Mouse (Mus musculus): ENCODE results near the gene Rps6ka2.
A peak's percentile ranks its signal among the peaks of the same experiment; 100 is the strongest.
"Not testable (repeated sequence)": the region's sequence is repeated elsewhere in the genome, so short reads cannot be mapped to it uniquely, and the experiment has no call there.

Gene Rps6ka2

DNA sequence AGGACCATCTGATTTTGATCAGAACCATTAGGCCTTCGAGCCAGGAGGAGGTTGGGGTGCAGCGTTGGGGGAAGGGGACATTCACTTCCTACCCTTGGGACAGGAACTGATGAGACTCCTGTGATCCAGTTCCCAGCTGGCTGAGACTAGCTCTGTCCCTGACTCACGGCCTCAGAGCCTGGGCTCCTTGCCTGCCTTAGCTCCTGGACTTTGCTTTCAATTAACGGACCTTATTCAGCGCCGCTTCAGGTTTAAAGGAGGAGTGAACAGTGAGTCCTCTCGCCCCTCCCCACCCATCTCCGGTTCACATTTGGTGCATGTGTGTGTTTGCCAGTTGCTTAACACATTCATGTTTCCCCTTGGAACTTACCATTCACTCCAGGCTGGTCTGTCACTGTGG is 100.6 kb downstream of the Rps6ka2 start:
- DNase-seq (ENCODE audit: low spot score in 2 of 2): no peak

DNA sequence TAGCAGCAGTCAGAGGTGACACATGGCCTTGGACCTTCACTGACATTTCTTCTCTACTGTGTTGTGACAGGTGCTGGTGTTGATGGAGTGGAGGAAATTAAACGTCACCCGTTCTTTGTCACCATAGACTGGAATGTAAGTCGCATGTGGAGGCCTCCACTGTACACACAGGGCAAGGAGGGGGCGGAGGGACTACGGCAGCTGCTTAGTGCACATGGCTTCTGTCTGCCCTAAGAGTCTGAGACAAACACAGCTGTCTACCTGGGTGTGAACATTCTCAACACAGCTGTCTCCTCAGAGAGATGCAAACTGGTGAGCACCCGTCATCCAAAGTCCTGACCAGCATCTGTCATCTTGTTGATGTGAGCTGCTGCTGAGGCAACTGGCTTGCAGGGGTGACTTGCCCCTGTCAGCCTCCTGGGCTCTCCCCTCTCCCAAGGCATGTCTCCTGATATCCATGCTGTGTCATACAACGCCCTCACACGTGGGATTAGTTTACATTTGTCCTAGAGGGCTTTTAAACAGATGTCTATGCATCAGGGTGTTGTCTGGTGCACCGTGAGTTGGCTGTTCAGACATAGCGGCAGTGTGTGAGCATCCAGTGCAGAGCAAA is 101.7 kb downstream of the Rps6ka2 start:
- DNase-seq (ENCODE audit: low spot score in 2 of 2): no peak

DNA sequence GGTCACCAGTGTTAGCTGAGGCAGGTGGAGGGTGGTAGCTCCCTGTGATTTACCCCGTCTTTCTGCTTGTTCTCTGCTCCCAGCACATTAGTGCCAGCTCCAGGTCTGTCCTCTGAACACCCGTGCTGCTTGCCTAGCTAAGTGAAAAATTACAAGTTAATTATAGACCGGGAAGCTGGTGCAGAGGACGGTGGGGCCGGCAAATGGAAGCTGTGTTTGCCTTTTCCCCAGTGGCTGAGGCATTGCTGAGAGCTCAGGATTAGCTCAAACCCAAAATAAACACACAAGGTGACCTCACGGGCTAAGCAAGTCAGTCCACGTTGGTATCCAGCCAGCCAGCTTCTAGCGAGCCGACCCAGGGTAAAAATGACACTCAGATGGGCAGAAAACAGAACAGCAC is 103.1 kb downstream of the Rps6ka2 start:
- no peak for DNase-seq (ENCODE audit: low spot score in 2 of 2)

DNA sequence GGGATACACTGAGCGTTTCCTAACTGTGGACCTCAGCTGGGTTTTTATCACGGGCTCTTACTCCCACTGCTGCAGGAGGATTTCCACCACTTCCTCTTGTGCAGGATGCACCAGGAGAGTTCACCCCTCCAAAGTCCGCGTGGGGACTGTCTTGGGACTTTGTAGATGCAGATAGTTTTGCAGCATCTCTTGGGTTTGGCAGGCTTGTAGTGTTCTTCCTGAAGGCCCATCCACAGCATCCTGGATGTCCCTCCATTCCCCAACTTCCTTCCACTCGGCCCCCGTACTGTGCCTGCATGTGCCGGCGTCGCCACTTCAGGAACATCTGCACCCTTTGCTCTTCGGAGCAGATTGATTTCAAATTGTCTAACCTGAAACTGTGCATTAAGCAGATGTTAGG is 103.9 kb downstream of the Rps6ka2 start:
- DNase-seq (ENCODE audit: low spot score in 2 of 2): no peak

DNA sequence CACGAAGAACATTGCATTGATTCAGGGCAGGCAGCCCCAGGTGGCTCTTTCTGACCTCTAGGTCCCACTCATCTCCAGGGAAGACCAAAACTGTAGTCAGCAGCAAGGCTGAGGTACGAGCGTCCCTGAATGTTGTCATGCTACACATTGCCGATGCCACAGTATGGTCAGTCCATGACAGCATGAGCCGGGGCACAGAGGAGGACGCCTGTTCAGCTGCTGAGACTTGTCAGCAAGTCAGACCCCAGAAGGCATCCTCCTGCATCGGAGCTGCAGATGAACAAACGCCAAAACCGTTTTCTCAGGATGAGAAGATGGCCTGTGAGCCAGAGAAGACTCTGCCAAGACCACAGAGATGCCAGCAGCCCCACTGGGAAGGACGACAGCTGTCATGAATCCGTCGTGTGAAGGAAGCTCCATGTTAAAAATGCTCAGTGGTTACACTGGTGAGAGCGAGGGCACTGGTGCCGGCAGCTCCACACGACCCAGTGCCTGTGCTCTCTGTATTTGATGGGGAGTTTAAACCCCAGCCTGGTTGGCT is 108.9 kb downstream of the Rps6ka2 start:
- no peak for DNase-seq (ENCODE audit: low spot score in 2 of 2)

DNA sequence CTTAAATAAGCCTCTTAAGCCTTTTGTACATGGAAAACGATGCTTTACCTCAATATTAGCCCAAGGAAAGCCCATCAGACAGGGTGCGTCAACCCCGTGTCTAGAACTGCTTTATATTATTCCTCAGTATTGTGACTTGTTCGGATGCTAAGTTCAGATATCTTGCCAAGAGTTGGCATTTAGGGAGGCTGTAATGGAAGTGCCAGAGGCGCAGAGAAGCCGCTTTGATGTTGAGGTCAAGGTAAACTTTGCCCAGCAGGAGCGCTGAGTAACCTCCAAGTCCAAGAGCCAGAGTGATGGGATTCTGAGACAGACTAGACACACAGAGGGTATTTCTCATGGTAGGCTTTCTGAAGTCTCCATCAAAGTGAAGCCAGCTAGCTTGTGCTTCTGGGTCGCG is 109.3 kb downstream of the Rps6ka2 start:
- no peak for DNase-seq (ENCODE audit: low spot score in 2 of 2)

DNA sequence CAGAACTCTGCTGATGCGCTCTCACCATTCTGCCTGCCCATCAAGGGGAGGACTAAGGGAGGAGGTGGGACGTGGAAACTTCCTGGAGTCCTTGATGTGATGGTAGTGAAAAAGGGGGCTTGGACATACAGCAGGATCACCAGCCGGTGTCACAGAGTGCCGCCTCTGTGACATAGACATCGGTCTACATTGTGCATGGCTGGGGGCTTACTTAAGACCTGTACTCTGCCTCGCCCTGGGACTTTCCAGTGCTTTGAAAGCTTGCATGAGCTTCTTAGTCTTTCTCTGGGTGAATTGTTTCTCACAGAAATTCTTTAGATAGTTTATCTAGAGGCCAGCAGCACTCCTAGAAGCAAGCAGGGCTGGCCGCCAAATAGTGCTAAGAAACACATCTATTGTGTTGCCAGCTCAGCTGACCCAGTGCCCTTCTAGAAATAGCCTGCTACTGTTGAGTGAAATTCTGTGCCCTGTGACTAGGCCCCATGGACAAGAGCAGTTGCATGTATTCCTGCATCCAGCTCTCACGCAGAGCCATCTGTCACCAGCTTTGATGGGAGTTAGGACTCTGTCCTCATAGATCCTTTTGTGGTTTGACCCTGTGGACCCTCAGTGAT is 114.5 kb downstream of the Rps6ka2 start:
- DNase-seq (ENCODE audit: low spot score in 2 of 2): no peak

DNA sequence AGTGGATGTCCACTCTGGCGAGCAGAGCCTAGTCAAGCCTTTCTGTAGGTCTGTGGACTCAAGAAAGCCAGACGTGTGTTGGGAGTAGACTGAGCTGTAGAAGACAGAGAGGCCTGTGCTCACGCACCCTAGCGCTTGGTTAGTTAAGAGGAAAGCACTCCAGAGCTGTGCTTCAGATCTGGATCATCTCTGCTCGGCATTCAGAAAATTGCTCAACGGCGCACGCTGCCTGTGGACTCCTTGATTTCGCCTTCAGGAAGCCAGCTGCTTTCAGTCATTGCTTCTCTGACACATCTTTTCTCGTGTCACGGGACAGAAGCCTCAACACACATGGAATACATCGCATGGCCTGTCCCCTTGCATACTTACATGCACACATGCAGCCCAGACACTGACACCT is 115.4 kb downstream of the Rps6ka2 start:
- DNase-seq (ENCODE audit: low spot score in 2 of 2): no peak

DNA sequence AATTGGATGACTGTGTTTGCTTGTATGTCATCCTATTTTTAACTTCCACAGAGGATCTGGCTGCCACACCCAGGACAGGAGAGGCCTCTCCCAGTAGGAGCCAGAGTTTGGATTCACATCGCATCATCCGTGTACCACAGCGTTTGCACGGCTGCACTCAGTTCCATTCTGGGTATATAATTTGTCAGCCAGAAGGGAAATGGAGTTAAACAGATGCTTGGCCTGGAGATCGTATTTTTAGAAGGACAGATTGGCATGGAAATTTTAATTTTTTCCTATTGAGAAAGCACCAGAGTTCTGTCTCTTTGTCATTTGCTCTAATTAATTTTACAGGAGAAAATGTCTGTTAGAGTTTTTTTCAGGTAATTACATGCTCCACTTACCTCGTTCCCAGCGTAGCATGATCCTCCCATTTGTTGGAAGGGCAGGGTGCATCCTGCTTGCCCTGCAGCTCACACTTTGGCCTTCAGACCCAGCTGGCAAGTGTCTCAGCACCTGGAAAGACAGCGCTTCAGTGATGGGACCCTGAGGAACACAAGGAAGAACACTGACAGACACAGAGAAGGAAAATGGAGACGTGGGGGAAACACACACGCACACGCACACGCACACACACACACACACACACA is 116.6 kb downstream of the Rps6ka2 start:
- DNase-seq (ENCODE audit: low spot score in 2 of 2): no peak

DNA sequence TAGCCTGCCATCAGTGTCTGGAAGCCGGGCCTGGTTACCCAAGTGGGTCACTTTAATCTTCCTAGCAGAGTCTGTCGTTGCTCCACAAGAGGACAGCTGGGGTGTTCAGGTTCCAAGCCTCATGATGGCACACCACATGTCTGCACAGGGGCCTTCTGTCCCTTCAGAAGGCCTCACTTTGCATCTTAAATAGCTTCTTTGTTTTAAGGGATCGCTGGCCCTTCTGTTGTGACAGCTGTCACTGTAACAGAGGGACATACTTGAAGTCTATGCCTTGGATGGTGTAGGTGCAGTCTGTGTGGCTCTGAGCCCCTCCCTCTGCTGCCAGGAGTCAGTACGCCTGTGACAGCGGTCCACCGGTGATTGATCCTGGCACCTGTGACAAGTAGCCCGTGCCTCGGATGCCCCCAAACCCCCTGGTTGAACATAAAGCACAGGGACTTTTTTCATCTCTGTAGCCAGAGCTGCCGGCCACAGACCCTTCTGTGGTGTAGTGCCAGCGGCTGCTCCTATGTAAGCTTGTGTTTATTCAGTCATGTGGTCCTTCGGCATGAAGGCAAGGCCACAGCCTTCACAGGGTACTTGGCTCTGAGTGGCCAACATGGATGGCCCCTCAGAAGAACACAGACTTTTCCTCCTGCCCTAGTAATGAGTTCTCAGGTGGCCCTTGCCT is 122.2 kb downstream of the Rps6ka2 start:
- peak in 1 of 2 experiments; percentile 9 for DNase-seq (ENCODE audit: low spot score in 2 of 2)

DNA sequence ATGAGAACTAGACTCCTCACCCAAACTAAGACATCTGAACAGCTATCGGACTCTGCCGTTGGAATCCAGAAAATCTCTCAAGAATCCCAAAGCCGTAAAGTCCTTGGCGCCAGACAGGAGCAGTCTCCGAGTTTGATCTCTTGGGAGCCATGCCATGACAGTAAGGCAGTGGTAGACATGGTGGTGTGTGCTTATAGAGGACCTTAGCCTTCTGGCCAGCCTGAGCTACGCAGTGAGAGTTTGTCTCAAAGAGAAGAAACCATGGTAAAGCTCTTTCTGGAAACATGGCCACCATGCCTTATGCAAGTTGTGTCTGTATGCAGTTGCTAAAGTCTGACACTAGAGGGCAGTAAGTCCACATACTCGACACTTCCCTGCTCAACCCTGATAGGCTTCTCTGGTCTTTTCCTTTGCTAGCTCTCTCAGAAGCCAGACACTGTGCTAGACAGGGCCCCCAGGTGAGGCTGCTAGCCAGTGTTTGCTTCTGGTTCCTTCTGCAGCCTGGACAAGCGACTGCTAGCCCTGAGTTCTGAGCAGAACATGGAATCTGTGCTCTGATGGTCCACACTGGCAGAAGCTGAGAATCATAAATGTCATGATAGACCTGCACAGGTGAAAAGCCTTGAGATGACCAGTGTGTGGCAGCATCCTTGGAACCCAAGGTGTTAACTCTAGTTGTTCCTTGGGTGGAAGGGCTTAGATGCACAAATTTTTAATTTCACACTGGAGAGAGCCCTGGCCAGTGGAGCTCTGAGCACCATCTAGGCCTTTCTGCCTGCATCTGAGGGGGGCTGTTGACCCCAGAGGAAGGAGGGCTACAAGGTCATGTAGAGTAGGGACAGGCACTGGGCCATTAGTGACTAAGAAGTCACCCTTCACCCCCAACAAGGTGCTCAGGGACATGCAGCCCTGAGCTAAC is 136.6 kb downstream of the Rps6ka2 start:
- DNase-seq (ENCODE audit: low spot score in 2 of 2): not testable (repeated sequence)

DNA sequence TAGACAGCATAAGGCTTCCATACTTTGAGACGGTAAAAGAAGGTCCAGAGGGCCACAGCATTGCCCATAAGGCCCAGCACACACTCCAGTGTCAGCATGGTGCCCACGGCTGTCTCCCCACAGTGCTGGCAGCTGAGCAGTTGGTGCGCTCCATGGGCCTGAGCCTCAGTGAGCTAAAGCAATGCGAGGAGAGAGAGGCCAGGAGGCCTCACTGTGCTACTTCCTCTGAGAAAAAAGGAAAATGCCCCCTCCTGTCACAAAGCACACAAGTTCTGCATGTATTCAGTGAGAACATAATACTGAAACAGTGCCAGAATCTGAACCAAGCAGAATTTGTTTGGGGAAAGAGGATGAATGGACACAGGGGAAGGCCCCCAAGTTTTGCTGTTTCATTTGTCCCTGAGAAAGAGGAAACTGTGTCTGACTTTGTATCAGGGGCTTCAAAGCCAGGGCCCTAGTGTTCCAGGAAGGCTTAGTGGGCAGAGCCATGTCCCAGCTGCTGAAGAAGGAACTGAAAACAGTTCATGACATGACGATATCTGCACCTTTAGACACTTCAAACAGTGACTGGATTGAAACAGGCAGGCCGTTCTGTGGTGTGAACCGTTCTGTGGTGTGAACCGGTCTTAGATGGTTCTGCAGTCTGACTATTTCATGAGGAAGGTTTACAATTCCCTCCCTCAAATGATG is 145.9 kb downstream of the Rps6ka2 start:
- DNase-seq (ENCODE audit: low spot score in 2 of 2): not testable (repeated sequence)

DNA sequence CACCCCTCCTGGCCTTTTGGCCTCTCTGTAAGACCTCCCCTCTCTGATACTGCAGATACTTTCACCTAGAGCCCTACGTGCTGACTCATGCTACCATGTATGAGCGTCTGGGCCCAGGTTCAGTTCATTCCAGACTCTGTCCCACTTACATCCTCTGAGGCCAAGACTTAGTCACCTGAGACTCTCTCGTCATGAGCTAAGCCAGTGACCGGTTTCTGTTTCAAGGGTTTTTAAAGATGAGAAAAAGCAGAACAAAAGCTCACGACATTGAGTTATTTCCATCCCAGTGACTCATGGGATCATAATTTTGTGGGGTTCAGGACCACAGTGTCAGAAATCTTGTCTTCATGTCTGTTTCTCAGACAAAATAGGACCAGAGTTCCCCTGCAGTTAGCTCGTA is 149.9 kb downstream of the Rps6ka2 start:
- DNase-seq (ENCODE audit: low spot score in 2 of 2): not testable (repeated sequence)

DNA sequence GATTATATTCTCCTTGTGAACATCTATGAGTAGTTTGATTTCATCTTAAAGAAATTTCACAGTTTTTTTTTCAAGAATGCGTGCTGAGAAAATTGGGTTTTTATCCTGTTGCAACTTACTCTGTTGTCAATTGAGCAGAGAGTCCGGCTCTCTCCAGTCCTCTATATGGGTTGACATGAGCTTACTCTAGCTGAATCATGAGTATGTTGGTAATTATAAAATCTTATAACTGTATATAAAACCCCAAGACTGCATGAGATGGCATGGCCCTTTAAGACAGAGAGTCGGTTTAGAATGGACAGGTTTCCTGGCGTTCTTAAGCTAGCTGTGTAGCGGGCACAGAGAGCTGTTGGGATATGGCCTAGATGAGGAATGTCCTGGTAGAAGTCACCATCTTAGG is 154.4 kb downstream of the Rps6ka2 start, which contains the start of gene Tcp10a:
TSS of gene Tcp10a (plus strand) at position 301 of the 400 bp plus-strand sequence.
- not testable (repeated sequence) for DNase-seq (ENCODE audit: low spot score in 2 of 2)

DNA sequence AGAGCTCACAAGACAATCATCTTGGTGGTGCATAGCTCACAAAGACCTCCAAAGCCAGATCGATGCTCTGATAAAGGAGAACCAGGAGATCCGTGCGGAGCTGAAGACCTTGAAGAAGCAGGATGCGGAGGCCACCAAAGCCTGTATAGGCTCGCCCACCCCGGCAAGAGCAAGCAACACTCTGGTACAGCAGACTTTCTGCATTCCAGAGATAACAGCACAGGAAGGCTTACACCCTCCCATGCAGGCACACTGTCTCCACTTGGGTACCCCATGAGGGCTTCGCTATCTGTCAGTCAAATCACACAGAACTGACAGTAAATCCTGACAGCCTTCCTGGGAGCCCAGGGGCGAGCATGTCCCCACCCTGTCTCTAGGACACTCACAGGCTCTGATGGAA is 156.5 kb downstream of the Rps6ka2 start:
- DNase-seq (ENCODE audit: low spot score in 2 of 2): not testable (repeated sequence)

DNA sequence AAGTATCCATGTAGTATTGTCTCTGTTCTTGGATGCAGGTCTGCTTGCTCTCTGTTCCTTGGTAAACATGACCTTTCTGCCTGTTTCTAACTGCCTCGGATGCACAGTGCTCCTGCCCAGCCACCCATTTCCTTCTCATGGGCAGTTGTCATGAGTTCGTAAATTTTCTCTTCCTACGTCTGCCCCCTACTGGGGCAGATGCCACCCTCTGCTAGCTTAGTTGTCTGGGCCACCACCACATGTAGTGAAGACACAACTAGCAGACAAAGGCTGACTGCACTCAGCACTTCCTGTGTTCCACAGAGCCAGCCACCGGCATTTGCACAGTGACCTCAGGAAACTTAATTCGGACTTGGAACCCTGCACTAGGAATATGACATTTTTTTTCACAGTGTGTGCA is 162.8 kb downstream of the Rps6ka2 start:
- not testable (repeated sequence) for DNase-seq (ENCODE audit: low spot score in 2 of 2)

DNA sequence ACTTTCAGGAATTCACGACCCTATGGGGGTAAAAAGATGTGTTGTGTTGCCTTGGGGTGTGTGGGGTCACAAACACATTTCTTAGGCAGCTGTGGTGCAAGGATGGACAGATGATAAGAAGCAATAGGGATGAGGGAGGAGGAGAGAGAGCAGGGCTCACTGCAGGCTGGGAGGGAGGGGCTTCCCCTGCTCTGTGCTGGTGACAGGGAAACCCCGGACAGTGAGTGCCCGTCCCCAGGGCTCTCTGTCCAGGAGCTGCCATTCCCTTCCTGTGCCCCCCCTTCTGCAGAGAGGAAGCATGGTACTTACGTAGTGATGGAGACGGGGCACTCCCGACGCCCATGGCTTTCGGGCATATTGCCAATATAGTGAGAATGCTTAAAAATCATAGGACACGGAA is 167.5 kb downstream of the Rps6ka2 start:
- DNase-seq (ENCODE audit: low spot score in 2 of 2): not testable (repeated sequence)

DNA sequence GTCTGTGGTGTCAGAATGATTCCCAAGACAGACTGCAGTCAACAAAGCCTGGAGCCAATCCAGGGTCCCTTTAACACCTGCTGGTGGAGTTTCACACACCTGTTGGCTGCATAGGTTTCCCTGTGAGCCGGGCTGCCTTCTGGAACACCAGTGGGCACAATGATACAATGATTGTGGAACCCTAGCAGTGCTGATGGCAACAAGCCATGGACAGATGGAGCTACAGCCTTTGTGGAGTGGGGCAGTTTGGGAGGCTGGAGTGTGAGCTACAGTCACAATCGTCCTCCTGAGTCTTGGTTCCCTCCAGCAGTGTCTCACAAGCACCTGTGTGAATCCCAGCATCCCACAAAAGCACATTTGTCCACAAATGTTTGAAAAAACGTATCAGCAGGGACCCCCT is 178.8 kb downstream of the Rps6ka2 start:
- DNase-seq (ENCODE audit: low spot score in 2 of 2): not testable (repeated sequence)

DNA sequence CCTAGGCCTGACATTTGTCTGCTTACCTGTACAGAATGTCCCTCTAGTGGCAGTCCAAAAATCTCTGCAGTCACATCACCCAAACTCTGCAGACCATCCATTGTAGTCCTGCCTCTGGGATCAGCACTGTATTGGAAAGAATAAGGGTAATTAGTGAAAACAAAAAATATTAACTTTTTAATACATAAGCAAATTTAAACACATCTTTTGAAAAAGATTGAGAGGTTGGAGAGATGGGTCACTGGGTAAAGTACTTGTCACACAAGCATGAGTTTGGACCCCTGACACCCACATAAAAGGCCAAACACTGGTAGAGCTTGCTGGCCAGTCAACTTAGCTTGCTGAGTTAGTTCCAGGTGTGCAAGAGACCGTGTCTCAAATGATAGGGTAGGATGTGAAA is 182.7 kb downstream of the Rps6ka2 start, which contains the start of gene Ttll2:
TSS of gene Ttll2 (minus strand) at position 101 of the 400 bp plus-strand sequence.
- DNase-seq (ENCODE audit: low spot score in 2 of 2): not testable (repeated sequence)
